Mouse (Mus musculus) forebrain, embryonic 15.5 days (tissue): Measurements from ENCODE around the gene Lbh. TPM values are rescaled to one million over a fixed set of nuclear protein-coding genes. Genes with fewer than 3 reads are reported as not detected.
A peak's percentile ranks its signal among the peaks of the same experiment; 100 is the strongest.

Experiments
- ATAC-seq: fragments of 200-750 bp; cut with Nextera tagmentation; replicated peaks from 2 replicates; pipeline ENCODE4 v1.8.0; 2017; ENCODE audit warnings: mild to moderate bottlenecking, moderate TSS enrichment, moderate library complexity
- H3K27ac ChIP-seq: fragments of 300-500 bp; sonication (generic); replicated peaks from 2 replicates; pipeline ENCODE4 v1.5.1; 2015; ENCODE audit warnings: mild to moderate bottlenecking, inconsistent platforms
- H3K27me3 ChIP-seq: fragments of 300-500 bp; sonication (generic); 2 replicates; pipeline ENCODE4 v1.6.1; 2015; ENCODE audit warnings: inconsistent platforms
- H3K36me3 ChIP-seq: fragments of 300-500 bp; sonication (generic); 2 replicates; pipeline ENCODE4 v1.6.1; 2015; ENCODE audit warnings: mild to moderate bottlenecking, inconsistent platforms
- H3K4me1 ChIP-seq: fragments of 300-500 bp; sonication (generic); 2 replicates; pipeline ENCODE4 v1.6.1; 2015; ENCODE audit warnings: inconsistent platforms
- H3K4me2 ChIP-seq: fragments of 300-500 bp; sonication (generic); replicated peaks from 2 replicates; pipeline ENCODE4 v1.6.1; 2015; ENCODE audit warnings: mild to moderate bottlenecking, inconsistent platforms
- H3K4me3 ChIP-seq: fragments of 300-500 bp; sonication (generic); 2 replicates; pipeline ENCODE4 v1.5.1; 2015; ENCODE audit warnings: mild to moderate bottlenecking, inconsistent platforms
- H3K9ac ChIP-seq: fragments of 300-500 bp; sonication (generic); replicated peaks from 2 replicates; pipeline ENCODE4 v1.6.1; 2015; ENCODE audit warnings: mild to moderate bottlenecking, inconsistent platforms
- H3K9me3 ChIP-seq: fragments of 300-500 bp; sonication (generic); 2 replicates; pipeline ENCODE4 v1.6.1; 2016; ENCODE audit warnings: inconsistent platforms
- WGBS: fragments of 180-500 bp; shearing (Covaris S2); methylation state at CpG from one replicate; pipeline ENCODE4 v1.1.7; 2015; ENCODE audit warnings: mixed read lengths; 5-methylcytosine and 5-hydroxymethylcytosine counted together
- polyA plus RNA-seq: library from polyadenylated mRNA; unstranded; fragments of >200 nt; fragmentation: Nextera tagmentation; extraction: Ambion mirVana; gene quantifications from 2 replicates; pipeline ENCODE4 v1.2.1, GENCODE M21; 2015

The Lbh gene
- polyA plus RNA-seq, 1 experiment from 2014 or later: 4.5 TPM

GRCm38 (mm10) chr17:72966091-72966531 is 48.0 kb downstream of the Lbh start:
- ATAC-seq: peak; percentile 70; the same call in 1 of the 2 replicates
- WGBS: 46% methylated on average over 5 of the region's 5 CpGs
- Histone ChIP-seq H3K36me3 (no peaks in the 10 kb centered on the region), H3K27ac (peak overlapping the region; percentile 21; the same call in 1 of the 2 replicates), H3K4me2 (no peak overlapping the region), H3K9ac (no peak overlapping the region), H3K9me3 (no peaks in the 10 kb centered on the region), H3K4me1 (peaks cover 7% of the 10 kb centered on the region; the same call in 1 of the 2 replicates), H3K4me3 (no peak overlapping the region), H3K27me3 (no peaks in the 10 kb centered on the region)

- Histone ChIP-seq H3K9ac (no peak overlapping the region), H3K4me2 (no peak overlapping the region), H3K4me3 (no peak overlapping the region), H3K27me3 (no peaks in the 10 kb centered on the region), H3K4me1 (peaks cover 7% of the 10 kb centered on the region; the same call in 1 of the 2 replicates), H3K27ac (no peak overlapping the region), H3K36me3 (no peaks in the 10 kb centered on the region), H3K9me3 (no peaks in the 10 kb centered on the region)
- WGBS: 36% methylated on average over 3 of the region's 3 CpGs
- no peak for ATAC-seq
Observed at GRCm38 (mm10) chr17:72966878-72967277, 48.8 kb downstream of the Lbh start.

GRCm38 (mm10) chr17:72967371-72968175 is 49.5 kb downstream of the Lbh start:
- no peak overlapping the region for H3K9ac ChIP-seq
- no peak overlapping the region for H3K4me3 ChIP-seq
- peak; percentile 57; the same call in 1 of the 2 replicates for ATAC-seq
- H3K27ac ChIP-seq: peak overlapping the region; percentile 56
- 66% methylated on average over 6 of the region's 6 CpGs for WGBS
- H3K4me1 ChIP-seq: peaks cover 7% of the 10 kb centered on the region; the same call in 1 of the 2 replicates
- no peaks in the 10 kb centered on the region for H3K36me3 ChIP-seq
- no peaks in the 10 kb centered on the region for H3K27me3 ChIP-seq
- no peaks in the 10 kb centered on the region for H3K9me3 ChIP-seq
- no peak overlapping the region for H3K4me2 ChIP-seq

GRCm38 (mm10) chr17:72968666-72969065 is 50.6 kb downstream of the Lbh start:
- no peaks in the 10 kb centered on the region for H3K27me3 ChIP-seq
- H3K36me3 ChIP-seq: no peaks in the 10 kb centered on the region
- H3K4me3 ChIP-seq: no peak overlapping the region
- no peak overlapping the region for H3K27ac ChIP-seq
- H3K9me3 ChIP-seq: no peaks in the 10 kb centered on the region
- 45% methylated on average over 4 of the region's 4 CpGs for WGBS
- H3K9ac ChIP-seq: no peak overlapping the region
- no peak for ATAC-seq
- no peak overlapping the region for H3K4me2 ChIP-seq
- peaks cover 7% of the 10 kb centered on the region; the same call in 1 of the 2 replicates for H3K4me1 ChIP-seq

- no peak overlapping the region for H3K27ac ChIP-seq
- peaks cover 7% of the 10 kb centered on the region; the same call in 1 of the 2 replicates for H3K4me1 ChIP-seq
- H3K4me3 ChIP-seq: no peak overlapping the region
- H3K9me3 ChIP-seq: no peaks in the 10 kb centered on the region
- no peak overlapping the region for H3K4me2 ChIP-seq
- WGBS: 85% methylated on average over 7 of the region's 7 CpGs
- ATAC-seq: no peak
- no peaks in the 10 kb centered on the region for H3K27me3 ChIP-seq
- no peaks in the 10 kb centered on the region for H3K36me3 ChIP-seq
- no peak overlapping the region for H3K9ac ChIP-seq
Observed at GRCm38 (mm10) chr17:72970631-72971161, 52.6 kb downstream of the Lbh start.

GRCm38 (mm10) chr17:72973041-72973440 is 54.9 kb downstream of the Lbh start:
- WGBS: 95% methylated on average over 5 of the region's 5 CpGs

GRCm38 (mm10) chr17:72976258-72977231 is 58.4 kb downstream of the Lbh start:
- Histone ChIP-seq H3K4me2 (no peak overlapping the region), H3K36me3 (no peaks in the 10 kb centered on the region), H3K9ac (no peak overlapping the region), H3K4me3 (no peak overlapping the region), H3K27me3 (no peaks in the 10 kb centered on the region), H3K9me3 (no peaks in the 10 kb centered on the region), H3K27ac (no peak overlapping the region), H3K4me1 (no peaks in the 10 kb centered on the region)
- ATAC-seq: no peak
- WGBS: 85% methylated on average over 11 of the region's 11 CpGs

More at GRCm38 (mm10) chr17:72973041-72973440, 54.9 kb downstream of the Lbh start:
- no peaks in the 10 kb centered on the region for H3K27me3 ChIP-seq
- H3K9me3 ChIP-seq: no peaks in the 10 kb centered on the region
- no peak overlapping the region for H3K9ac ChIP-seq
- no peak overlapping the region for H3K4me2 ChIP-seq
- H3K36me3 ChIP-seq: no peaks in the 10 kb centered on the region
- no peak overlapping the region for H3K27ac ChIP-seq
- no peak for ATAC-seq
- H3K4me1 ChIP-seq: no peaks in the 10 kb centered on the region
- no peak overlapping the region for H3K4me3 ChIP-seq

- 44% methylated on average over 1 of the region's 1 CpGs for WGBS
- H3K36me3 ChIP-seq: no peaks in the 10 kb centered on the region
- no peak for ATAC-seq
Observed at GRCm38 (mm10) chr17:72977616-72978015, 59.5 kb downstream of the Lbh start.

GRCm38 (mm10) chr17:72982156-72982555 is 64.1 kb downstream of the Lbh start:
- WGBS: 84% methylated on average over 6 of the region's 6 CpGs
- Histone ChIP-seq H3K4me3 (no peak overlapping the region), H3K9me3 (no peaks in the 10 kb centered on the region), H3K4me1 (no peaks in the 10 kb centered on the region), H3K36me3 (no peaks in the 10 kb centered on the region), H3K9ac (no peak overlapping the region), H3K27ac (no peak overlapping the region), H3K27me3 (no peaks in the 10 kb centered on the region), H3K4me2 (no peak overlapping the region)
- ATAC-seq: no peak

More at GRCm38 (mm10) chr17:72977616-72978015, 59.5 kb downstream of the Lbh start:
- Histone ChIP-seq H3K4me1 (no peaks in the 10 kb centered on the region), H3K9ac (no peak overlapping the region), H3K27ac (no peak overlapping the region), H3K4me3 (no peak overlapping the region), H3K9me3 (no peaks in the 10 kb centered on the region), H3K27me3 (no peaks in the 10 kb centered on the region), H3K4me2 (no peak overlapping the region)

GRCm38 (mm10) chr17:72983471-72983870 is 65.4 kb downstream of the Lbh start:
- H3K4me1 ChIP-seq: no peaks in the 10 kb centered on the region
- ATAC-seq: no peak
- H3K4me2 ChIP-seq: no peak overlapping the region
- H3K9me3 ChIP-seq: no peaks in the 10 kb centered on the region
- H3K27me3 ChIP-seq: no peaks in the 10 kb centered on the region
- 93% methylated on average over 7 of the region's 7 CpGs for WGBS
- no peak overlapping the region for H3K4me3 ChIP-seq
- H3K36me3 ChIP-seq: no peaks in the 10 kb centered on the region
- H3K27ac ChIP-seq: no peak overlapping the region
- no peak overlapping the region for H3K9ac ChIP-seq

GRCm38 (mm10) chr17:72989025-72989424 is 70.9 kb downstream of the Lbh start:
- ATAC-seq: no peak
- no peak overlapping the region for H3K4me2 ChIP-seq
- H3K9me3 ChIP-seq: no peaks in the 10 kb centered on the region
- H3K36me3 ChIP-seq: no peaks in the 10 kb centered on the region
- no peak overlapping the region for H3K27ac ChIP-seq
- H3K4me1 ChIP-seq: no peaks in the 10 kb centered on the region
- no peak overlapping the region for H3K4me3 ChIP-seq
- no peak overlapping the region for H3K9ac ChIP-seq
- WGBS: 84% methylated on average over 6 of the region's 6 CpGs
- no peaks in the 10 kb centered on the region for H3K27me3 ChIP-seq
